Mouse (Mus musculus) erythroblast, embryonic 14.5 days (primary cell): Measurements from ENCODE around the gene Troap.

Experiments used
- GATA1 ChIP-seq: IDR thresholded peaks from 2 replicates; pipeline ENCODE4 v1.6.1; 2012; ENCODE audit warnings: low read length, inconsistent platforms, mixed read lengths
- TAL1 ChIP-seq: IDR thresholded peaks from 3 replicates; pipeline ENCODE4 v1.6.1; 2012; ENCODE audit warnings: low read length, inconsistent platforms, mixed read lengths

DNA sequence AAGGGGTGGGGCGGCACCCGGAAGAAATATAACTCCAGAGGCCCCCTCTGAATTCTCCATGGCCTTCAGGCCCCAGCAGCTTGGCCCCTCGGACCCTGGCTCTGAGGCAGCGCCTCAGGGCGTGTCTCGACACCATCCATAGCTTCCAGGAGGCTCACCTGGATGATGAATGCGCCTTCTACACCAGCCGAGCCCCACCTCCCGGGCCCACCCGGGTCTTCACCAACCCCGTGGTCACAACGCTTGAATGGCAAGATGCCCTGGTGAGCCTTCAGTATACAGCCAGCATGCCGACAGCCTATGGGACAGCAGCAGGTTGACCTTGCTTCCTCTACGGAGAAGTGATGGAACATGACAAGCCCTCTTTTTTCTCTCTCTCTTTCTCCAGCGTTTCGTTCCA lies 8.5 kb downstream of the Troap start:
- no peak for TF ChIP-seq GATA1
- no peak for TF ChIP-seq TAL1
